Mouse (Mus musculus) skeletal muscle tissue, postnatal 0 days (tissue): ENCODE data around the gene Pip4p1. TPM values are rescaled to one million over a fixed set of nuclear protein-coding genes. Genes with fewer than 3 reads are reported as not detected.

Source experiments
- polyA plus RNA-seq: library from polyadenylated mRNA; unstranded; fragments of >200 nt; fragmentation: Nextera tagmentation; extraction: Ambion mirVana; gene quantifications from 2 replicates; pipeline ENCODE4 v1.2.1, GENCODE M21; 2015

Pip4p1 gene
- 21.5 and 25.8 TPM in 2 replicates for polyA plus RNA-seq

DNA sequence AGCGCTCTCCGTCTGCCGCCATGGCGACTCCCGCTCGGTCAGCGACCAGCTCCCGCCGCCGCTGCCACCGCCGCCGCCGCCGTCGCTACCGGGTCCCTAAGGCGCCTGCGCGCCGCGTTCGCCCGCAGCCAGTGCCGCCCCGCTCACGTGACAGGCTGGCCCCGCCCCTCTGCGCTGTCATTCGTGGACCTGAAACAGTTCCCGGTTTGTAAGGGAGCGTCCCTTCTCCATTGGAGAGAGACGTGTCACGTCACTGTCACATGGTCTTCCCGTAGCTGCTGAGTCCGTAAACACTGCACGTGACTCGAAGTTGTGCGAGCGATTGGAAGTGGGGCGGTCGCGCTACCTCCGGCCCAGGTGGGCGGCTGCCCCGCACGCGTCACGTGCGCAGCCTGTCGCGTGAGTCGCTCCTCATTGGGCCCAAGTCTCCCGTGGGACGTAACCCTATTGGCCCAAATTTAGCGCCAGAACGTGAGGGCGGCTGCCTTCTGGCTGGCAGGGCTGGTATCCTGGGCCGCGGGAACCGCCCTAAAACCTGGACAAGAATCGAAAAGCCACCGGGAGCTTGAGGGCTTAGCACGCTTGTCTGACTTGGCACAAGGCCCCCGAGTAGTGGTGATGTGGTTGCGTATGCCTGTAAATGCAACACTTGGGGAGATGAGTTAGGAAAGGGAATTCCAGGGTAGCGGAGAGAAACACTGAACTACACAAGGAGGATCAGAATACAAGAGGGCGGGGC is at the start of gene Pip4p1, which contains the start of gene Pnp:
TSS of gene Pip4p1 (minus strand) at position 103 of the 739 bp plus-strand sequence.
TSS of gene Pnp (plus strand) at position 329 of the 739 bp plus-strand sequence.

DNA sequence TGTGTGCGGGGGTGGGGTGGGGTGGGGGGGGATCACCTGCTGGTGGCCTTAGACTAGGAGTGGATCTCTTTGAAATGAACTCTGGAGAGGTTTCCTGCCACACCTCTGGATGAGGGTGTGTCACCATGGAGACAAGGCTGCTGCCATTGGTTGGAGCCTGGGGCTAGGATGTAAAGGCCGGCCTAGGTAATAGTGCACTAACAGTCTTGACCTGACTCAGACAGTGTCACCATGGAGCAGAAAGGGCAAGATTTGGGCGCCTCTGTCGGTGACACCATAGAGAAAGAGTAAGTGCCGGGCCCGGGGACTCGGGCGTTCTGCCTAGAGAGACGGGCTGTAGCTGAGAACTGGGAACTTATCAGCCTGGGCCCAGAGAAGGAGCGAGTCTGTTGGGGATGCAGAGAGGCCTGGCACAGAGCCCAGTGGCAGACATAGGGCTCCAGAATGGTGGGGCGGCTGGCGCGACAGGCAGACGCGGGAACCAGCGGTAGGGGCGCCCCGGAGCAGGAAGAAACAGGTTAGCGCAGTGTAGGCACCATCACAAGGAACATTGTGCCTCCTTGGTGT is 25.4 kb upstream of the Pip4p1 start, which contains the start of gene Pnp2:
TSS of gene Pnp2 (plus strand) at position 51 of the 567 bp plus-strand sequence.

DNA sequence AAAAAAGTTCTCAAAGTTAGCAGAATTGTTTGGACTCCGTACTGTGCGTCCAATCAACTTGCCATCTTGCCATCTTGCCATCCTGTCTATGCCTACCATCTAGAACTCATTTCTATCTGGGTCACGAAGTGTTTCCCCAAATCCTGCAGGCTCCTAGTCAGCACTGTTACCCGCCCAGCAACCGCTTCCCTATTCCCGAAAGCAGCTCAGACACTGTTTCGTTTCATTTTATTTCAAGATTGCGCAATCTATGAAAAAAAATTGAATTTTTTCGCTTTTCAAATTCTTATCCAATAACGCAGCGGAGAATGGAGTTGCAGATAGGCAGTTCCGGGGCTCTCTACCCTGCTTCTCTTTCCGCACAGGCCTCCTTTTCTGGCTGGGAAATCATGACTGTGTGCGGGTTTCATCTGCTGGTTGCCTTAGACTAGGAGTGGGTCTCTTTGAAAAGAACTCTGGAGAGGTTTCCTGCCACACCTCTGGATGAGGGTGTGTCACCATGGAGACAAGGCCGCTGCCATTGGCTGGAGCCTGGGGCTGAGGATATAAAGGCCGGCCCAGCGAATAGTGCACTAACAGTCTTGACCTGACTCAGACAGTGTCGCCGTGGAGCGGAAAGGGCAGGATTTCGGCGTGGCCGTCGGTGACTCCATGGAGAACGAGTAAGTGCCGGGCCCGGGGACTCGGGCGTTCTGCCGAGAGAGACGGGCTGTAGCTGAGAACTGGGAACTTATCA is 13.4 kb upstream of the Pip4p1 start, which contains the start of gene Gm49342:
TSS of gene Gm49342 (plus strand) at position 586 of the 736 bp plus-strand sequence.

DNA sequence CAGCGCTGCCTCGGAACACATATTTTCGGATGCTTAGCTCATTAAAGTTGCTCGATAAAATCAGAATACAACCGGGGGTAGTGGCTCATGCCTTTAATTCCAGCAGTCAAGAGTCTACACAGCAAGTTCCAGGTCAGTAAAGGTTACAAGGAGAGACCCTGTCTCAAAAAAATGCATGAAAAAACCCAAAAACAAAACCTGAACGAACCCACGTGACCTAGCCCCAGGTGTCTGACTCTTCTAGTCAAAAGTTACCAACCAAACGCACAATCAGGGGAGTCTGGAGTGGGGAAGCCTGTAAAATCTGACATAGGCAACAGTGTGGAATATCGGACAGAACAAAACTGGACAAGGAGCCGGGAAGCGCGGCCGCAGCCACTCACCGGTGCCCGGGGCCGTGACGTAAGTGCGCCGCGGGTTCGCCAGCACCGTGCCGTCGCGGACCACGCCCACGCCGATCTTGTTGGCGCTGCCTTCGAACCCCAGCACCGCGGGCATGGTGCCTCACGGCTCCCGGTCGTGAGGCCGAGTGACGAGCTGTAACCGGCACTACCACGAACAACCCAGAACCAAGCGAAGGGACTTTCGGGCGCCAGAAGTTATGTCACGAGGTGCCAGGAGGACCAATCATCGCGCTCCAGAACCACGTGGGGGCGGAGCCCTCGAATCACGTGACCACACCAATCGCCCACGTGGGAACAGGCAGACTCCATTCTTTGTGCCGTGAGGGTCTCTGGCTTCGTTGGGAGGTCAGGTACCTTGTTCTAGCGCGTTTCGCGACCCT is 6.2 kb downstream of the Pip4p1 start, which contains the start of the genes Osgep and Apex1:
TSS of gene Osgep (minus strand) at position 613 of the 784 bp plus-strand sequence.
TSS of gene Apex1 (plus strand) at position 688 of the 784 bp plus-strand sequence.

DNA sequence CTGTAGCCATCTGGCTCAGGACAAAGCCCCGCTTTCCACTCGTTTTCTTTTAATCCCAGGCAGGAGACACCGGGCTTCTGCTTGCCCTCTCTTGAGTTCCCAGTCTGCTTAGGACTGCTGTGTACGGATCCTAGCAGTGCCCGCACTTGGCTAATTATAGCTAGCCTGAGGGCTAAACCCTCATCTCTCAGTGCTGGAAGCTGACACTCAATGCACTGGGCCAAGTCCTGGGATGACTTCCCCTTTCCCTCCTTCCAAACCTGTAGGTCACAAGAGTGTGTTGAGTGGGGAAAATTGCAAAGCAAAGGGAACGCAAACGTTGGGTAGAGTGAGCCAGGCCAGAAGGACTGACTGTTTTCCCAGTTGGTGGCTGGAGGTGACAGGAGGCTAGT is 33.3 kb downstream of the Pip4p1 start, which contains the start of gene Klhl33:
TSS of gene Klhl33 (minus strand) at position 134 of the 392 bp plus-strand sequence.

Other genes starting within 250 kb of the Pip4p1 start
- not detected in 2 replicates for gene Olfr747, start 237.7 kb downstream of the Pip4p1 start, polyA plus RNA-seq
- not detected in 2 replicates for gene Olfr748, start 223.5 kb downstream of the Pip4p1 start, polyA plus RNA-seq
- not detected in 2 replicates for gene Olfr749, start 185.8 kb downstream of the Pip4p1 start, polyA plus RNA-seq
- gene Ttc5, start 145.3 kb downstream of the Pip4p1 start, polyA plus RNA-seq = 26.3 and 28.4 TPM in 2 replicates
- not detected in 2 replicates for gene Ccnb1ip1, start 123.1 kb downstream of the Pip4p1 start, polyA plus RNA-seq
- gene Parp2, start 123.0 kb downstream of the Pip4p1 start, polyA plus RNA-seq = 20.6 and 21.6 TPM in 2 replicates
- 5.2 and 5.4 TPM in 2 replicates for gene Tep1, start 60.3 kb downstream of the Pip4p1 start, polyA plus RNA-seq
- 1.6 TPM in 2 replicates for gene Klhl33, start 33.3 kb downstream of the Pip4p1 start, polyA plus RNA-seq
- gene Osgep, start 6.0 kb downstream of the Pip4p1 start, polyA plus RNA-seq = 81.2 and 83.7 TPM in 2 replicates
- gene Apex1, start 5.9 kb downstream of the Pip4p1 start, polyA plus RNA-seq = 79.6 and 92.0 TPM in 2 replicates
- 16.5 and 29.1 TPM in 2 replicates for gene Pnp, start 226 bp upstream of the Pip4p1 start, polyA plus RNA-seq
- not detected in 2 replicates for gene Gm49342, start 13.7 kb upstream of the Pip4p1 start, polyA plus RNA-seq
- gene Pnp2, start 25.1 kb upstream of the Pip4p1 start, polyA plus RNA-seq = 0.85 TPM in 1 of 2 replicates, not detected in the other
- gene Rnase10, start 76.9 kb upstream of the Pip4p1 start, polyA plus RNA-seq = 0.37 and 0.39 TPM in 2 replicates
- gene Rnase9, start 111.0 kb upstream of the Pip4p1 start, polyA plus RNA-seq = not detected in 2 replicates
- not detected in 2 replicates for gene Rnase11, start 119.3 kb upstream of the Pip4p1 start, polyA plus RNA-seq
- 0.31 TPM in 1 of 2 replicates, not detected in the other for gene Rnase12, start 126.8 kb upstream of the Pip4p1 start, polyA plus RNA-seq
- gene Olfr750, start 143.6 kb upstream of the Pip4p1 start, polyA plus RNA-seq = not detected in 2 replicates
- 57.8 and 74.4 TPM in 2 replicates for gene Rnase4, start 160.2 kb upstream of the Pip4p1 start, polyA plus RNA-seq
- gene Ang, start 160.3 kb upstream of the Pip4p1 start, polyA plus RNA-seq = 8.0 and 8.7 TPM in 2 replicates
- gene Eddm3b, start 183.6 kb upstream of the Pip4p1 start, polyA plus RNA-seq = not detected in 2 replicates
- gene Rnase6, start 193.1 kb upstream of the Pip4p1 start, polyA plus RNA-seq = 0.44 and 0.60 TPM in 2 replicates
- gene Rnase1, start 215.9 kb upstream of the Pip4p1 start, polyA plus RNA-seq = 2.5 TPM in 1 of 2 replicates, not detected in the other
- gene Rnase2b, start 231.4 kb upstream of the Pip4p1 start, polyA plus RNA-seq = not detected in 2 replicates